Mouse (Mus musculus): ENCODE data around the gene Tbrg4.

- no peak for TF ChIP-seq GATA1 (IDR thresholded peaks at IDR 0.05; ENCODE audit: low read length)
- TF ChIP-seq TAL1 (IDR thresholded peaks at IDR 0.05; ENCODE audit: low read length), result no peak
Observed at GRCm38 (mm10) chr11:6669041-6669440, 43.2 kb upstream of the Tbrg4 start.

All from erythroblast, embryonic 14.5 days (primary cell).